Mouse (Mus musculus) Patski (cell line): ENCODE measurements around the gene Nfkbia. TPM values are rescaled to one million over a fixed set of nuclear protein-coding genes. Genes with fewer than 3 reads are reported as not detected.
A peak's percentile ranks its signal among the peaks of the same experiment; 100 is the strongest.

ENCODE experiments used
- ATAC-seq: fragments of 100-300 bp; one replicate; pipeline ENCODE4 v1.8.0; 2021
- CTCF ChIA-PET: fragments of 350-600 bp; sonication (Branson Sonifier 250); formaldehyde crosslinking; loops from one replicate; lab custom pipeline; 2022; ENCODE audit warnings: inconsistent platforms; lab: Charles Lee
- POLR2A ChIA-PET: fragments of 350-600 bp; sonication (Branson Sonifier 250); formaldehyde crosslinking; loops from one replicate; lab custom pipeline; 2022; ENCODE audit warnings: antibody characterized with exemption, inconsistent platforms; lab: Charles Lee
- DNase-seq: peaks from one replicate; pipeline ENCODE4 v3.0.0-alpha.2; 2011; ENCODE audit warnings: low read depth, low spot score
- H3K27me3 ChIP-seq: fragments of 371-371 bp; one replicate; pipeline ENCODE4 v1.5.1; 2021
- CTCF ChIP-seq: fragments of 100-300 bp; IDR thresholded peaks from one replicate; pipeline ENCODE4 v1.5.1; 2021
- in situ Hi-C: fragments of 300-500 bp; cut with MboI; formaldehyde crosslinking; loops from 3 replicates; pipeline ENCODE4 v1.11.1; 2018; ENCODE audit warnings: low pct_unique_long_range_greater_than_20kb, mixed read lengths
- polyA plus RNA-seq: library from polyadenylated mRNA; unstranded; gene quantifications from one replicate; pipeline ENCODE4 v1.2.3, GENCODE M21; 2021

The Nfkbia gene
- 47.7 TPM for polyA plus RNA-seq

DNA sequence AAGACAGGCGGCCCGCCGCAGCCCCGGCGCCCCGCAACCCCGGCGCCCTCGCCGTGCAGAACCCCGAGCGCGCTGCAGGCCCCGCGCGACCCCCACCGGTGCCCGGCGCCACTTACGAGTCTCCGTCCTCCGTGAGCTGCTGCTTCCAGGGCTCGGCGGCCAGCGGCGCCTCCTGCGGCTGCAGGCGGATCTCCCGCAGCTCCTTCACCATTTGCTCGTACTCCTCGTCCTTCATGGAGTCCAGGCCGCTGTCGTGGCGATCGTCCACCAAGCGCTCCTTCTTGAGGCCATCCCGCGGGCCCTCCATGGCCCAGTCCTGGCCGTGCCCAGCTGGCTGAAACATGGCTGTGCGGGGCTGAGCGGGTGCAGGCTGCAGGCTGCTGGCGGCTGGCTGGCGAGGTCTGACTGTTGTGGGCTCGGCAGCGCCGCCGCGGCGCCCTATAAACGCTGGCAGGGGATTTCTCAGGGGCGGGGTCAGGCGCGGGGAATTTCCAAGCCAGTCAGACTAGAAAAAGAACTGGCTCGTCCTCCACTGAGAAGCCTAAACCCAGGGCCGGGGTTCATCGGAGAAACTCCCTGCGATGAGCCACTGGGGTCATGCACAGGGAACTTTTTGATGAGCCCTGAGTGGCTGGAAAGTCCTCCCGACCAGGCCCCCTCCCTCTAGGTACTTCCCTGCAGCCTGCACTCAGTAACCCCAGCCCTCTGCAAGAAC, at the start of gene Nfkbia:
TSS of gene Nfkbia (minus strand) at position 464 of the 715 bp plus-strand sequence.
- CTCF ChIA-PET, result interaction anchor here (0.9 to 1.5 kb wide), 2 partner anchors 95 to 178 kb away, joined by 4 to 5 read pairs; no protein-coding TSS in a partner anchor
- POLR2A ChIA-PET, result interaction anchor here (0.8 to 1.7 kb wide), 4 partner anchors 25 to 168 kb away, joined by 3 to 4 read pairs (median 3); no protein-coding TSS in a partner anchor
- in situ Hi-C loops, result loop anchor here (5.0 kb wide), 1 partner anchor 95 kb away; no protein-coding TSS in a partner anchor
- no peak for TF ChIP-seq CTCF
- DNase-seq (no peak), ATAC-seq (peak; percentile 68)
- no peaks in the 10 kb centered on the region for H3K27me3 ChIP-seq

- DNase-seq, result no peak
- POLR2A ChIA-PET, result no interaction called here
- CTCF ChIA-PET, result no interaction called here
- no peak for TF ChIP-seq CTCF
- in situ Hi-C loops, result no loop called here
- peaks cover 37% of the 10 kb centered on the region for H3K27me3 ChIP-seq
- ATAC-seq, result no peak
Observed at GRCm38 (mm10) chr12:55539157-55539556, 46.7 kb upstream of the Nfkbia start.

DNA sequence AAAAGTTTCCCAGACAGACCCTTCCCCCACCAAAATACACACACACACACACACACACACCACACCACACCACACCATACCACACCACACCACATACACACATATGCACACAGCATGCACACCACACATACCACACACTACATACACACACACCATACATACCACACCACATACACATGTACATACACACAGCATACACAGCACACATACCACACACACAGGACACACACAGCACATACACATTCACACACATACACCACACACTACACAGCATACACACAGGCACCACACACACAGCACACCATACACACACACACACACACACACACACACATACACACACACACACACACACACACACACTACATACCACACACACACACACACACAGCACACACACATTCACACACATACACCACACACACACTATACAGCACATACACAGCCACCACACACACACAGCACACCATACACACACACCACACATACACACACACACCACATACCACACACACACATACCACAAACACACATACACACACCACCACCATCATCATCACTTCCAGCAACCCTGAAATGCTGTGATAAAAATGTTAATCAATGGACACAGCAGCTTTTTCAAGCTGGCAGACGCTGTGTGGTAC, 46.0 kb upstream of the Nfkbia start:
- in situ Hi-C loops, result no loop called here
- no peak for ATAC-seq
- peaks cover 34% of the 10 kb centered on the region for H3K27me3 ChIP-seq
- no peak for DNase-seq
- TF ChIP-seq CTCF, result no peak
- ChIA-PET POLR2A (no interaction called here), CTCF (no interaction called here)

- H3K27me3 ChIP-seq, result peaks cover 34% of the 10 kb centered on the region
- DNase-seq (no peak), ATAC-seq (no peak)
- ChIA-PET POLR2A (no interaction called here), CTCF (no interaction called here)
- TF ChIP-seq CTCF, result no peak
- in situ Hi-C loops, result no loop called here
Observed at GRCm38 (mm10) chr12:55537742-55538141, 45.3 kb upstream of the Nfkbia start.

- in situ Hi-C loops, result no loop called here
- POLR2A ChIA-PET, result no interaction called here
- DNase-seq (no peak), ATAC-seq (no peak)
- CTCF ChIA-PET, result no interaction called here
- TF ChIP-seq CTCF, result no peak
- H3K27me3 ChIP-seq, result peaks cover 34% of the 10 kb centered on the region
Observed at GRCm38 (mm10) chr12:55536537-55537135, 44.2 kb upstream of the Nfkbia start.

- CTCF ChIA-PET, result no interaction called here
- H3K27me3 ChIP-seq, result peaks cover 17% of the 10 kb centered on the region
- DNase-seq (no peak), ATAC-seq (no peak)
- in situ Hi-C loops, result no loop called here
- POLR2A ChIA-PET, result no interaction called here
- no peak for TF ChIP-seq CTCF
Observed at GRCm38 (mm10) chr12:55526983-55527752, 34.7 kb upstream of the Nfkbia start.

DNA sequence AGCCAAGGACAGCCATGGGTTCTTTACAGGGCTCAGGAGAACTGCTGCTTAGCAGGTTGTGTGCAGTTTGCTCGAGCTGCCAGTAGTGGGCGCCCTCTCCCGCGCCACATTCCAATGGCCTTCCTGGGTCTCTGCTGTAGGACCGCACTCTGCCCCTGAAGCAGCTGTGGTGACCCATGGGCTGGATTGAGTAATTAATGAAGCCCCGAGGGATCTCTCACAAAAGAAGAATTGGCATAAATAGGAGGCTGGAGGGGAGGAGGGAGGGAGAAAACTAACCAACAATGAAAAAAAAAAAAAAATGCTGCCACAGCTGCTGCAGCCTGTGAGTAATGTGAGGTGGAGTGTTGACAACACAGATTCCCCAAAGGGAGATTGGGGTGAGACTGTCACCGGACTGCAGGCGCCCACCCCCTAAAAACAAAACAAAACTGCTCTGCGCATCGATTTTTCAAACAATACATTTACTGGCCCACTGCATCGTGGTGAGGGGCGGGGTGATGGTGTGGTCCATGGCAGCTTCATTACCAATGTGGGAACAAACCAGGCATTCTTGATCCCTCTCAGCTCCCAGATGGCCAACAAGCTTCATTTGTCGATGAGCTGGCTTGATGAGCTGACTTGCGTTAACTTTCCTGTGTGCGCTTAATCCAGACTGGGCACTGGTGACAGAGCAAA, 25.8 kb upstream of the Nfkbia start:
- no peaks in the 10 kb centered on the region for H3K27me3 ChIP-seq
- in situ Hi-C loops, result loop anchor here (5.0 kb wide), 1 partner anchor 314 kb away; no protein-coding TSS in a partner anchor
- POLR2A ChIA-PET, result no interaction called here
- CTCF ChIA-PET, result no interaction called here
- peak; percentile 88 for TF ChIP-seq CTCF
- DNase-seq, result no peak
- ATAC-seq, result peak; percentile 65

GRCm38 (mm10) chr12:55508817-55509216, 16.4 kb upstream of the Nfkbia start:
- POLR2A ChIA-PET, result interaction anchor here (0.6 kb wide), 1 partner anchor 168 kb away, joined by 3 read pairs; no protein-coding TSS in a partner anchor
- CTCF ChIA-PET, result interaction anchor here (1.0 kb wide), 1 partner anchor 10 kb away, joined by 4 read pairs; no protein-coding TSS in a partner anchor
- no peaks in the 10 kb centered on the region for H3K27me3 ChIP-seq
- DNase-seq (no peak), ATAC-seq (no peak)
- in situ Hi-C loops, result no loop called here
- TF ChIP-seq CTCF, result no peak

DNA sequence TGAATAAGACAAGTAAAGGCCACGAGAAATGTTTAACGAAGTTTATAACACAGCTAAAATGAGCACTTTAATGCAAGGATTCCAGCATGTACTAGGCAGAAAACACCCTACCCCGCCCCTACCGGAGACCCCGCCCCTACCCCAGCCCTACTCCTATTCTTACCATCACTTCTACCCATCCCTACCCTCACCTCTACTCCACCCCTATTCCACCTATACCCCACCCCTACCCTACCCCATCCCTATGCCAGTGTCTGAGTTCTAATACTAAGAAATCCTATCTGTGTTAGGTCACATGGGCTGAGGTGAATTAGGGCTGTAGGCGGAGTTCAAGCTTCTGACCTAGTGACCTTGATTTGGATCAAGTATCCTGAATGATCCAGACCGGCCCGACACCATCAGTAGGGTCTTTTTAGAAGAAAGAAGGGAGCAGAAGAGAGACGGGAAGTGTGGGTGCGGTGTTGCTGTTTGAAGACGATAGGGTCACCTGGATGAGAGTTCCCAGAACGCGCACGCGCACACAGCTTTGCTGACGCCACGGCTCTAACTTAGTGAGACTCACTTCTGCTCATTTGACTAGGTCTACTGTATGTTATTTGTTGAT, 15.0 kb upstream of the Nfkbia start:
- in situ Hi-C loops, result no loop called here
- ATAC-seq (no peak), DNase-seq (no peak)
- CTCF ChIA-PET, result no interaction called here
- no peaks in the 10 kb centered on the region for H3K27me3 ChIP-seq
- POLR2A ChIA-PET, result interaction anchor here (0.7 kb wide), 1 partner anchor 11 kb away, joined by 3 read pairs; no protein-coding TSS in a partner anchor
- TF ChIP-seq CTCF, result no peak
